Mouse (Mus musculus) megakaryocyte, embryonic 14.5 days (primary cell): Measurements from ENCODE around the gene Ap1s1.

Experiments used
- FLI1 ChIP-seq: IDR thresholded peaks from 2 replicates; pipeline ENCODE4 v1.6.1; 2012; ENCODE audit warnings: low read length, inconsistent platforms, mixed read lengths
- GATA1 ChIP-seq: IDR thresholded peaks from 3 replicates; pipeline ENCODE4 v1.6.1; 2012; ENCODE audit warnings: mixed read lengths, low read length, inconsistent platforms, borderline replicate concordance

- TF ChIP-seq FLI1, result no peak
- no peak for TF ChIP-seq GATA1
These were observed 32.7 kb upstream of the Ap1s1 start for GRCm38 (mm10) chr5:137078616-137079015.
